Mouse (Mus musculus) embryonic facial prominence, embryonic 11.5 days (tissue): ENCODE measurements around the gene Notch1. TPM values are rescaled to one million over a fixed set of nuclear protein-coding genes. Genes with fewer than 3 reads are reported as not detected.

Source experiments
- ATAC-seq: fragments of 200-750 bp; cut with Nextera tagmentation; replicated peaks from 2 replicates; pipeline ENCODE4 v1.8.0; 2017; ENCODE audit warnings: low read depth; ENCODE audit not compliant: insufficient number of reproducible peaks, low FRiP score, low TSS enrichment
- DNase-seq: peaks from one replicate; pipeline ENCODE4 v3.0.0-alpha.2; 2015; ENCODE audit warnings: low spot score
- H3K27ac ChIP-seq: fragments of 300-500 bp; sonication (generic); replicated peaks from 2 replicates; pipeline ENCODE4 v1.5.1; 2014; ENCODE audit warnings: mild to moderate bottlenecking, low read depth, low read length, control low read depth
- H3K27me3 ChIP-seq: fragments of 300-500 bp; sonication (generic); 2 replicates; pipeline ENCODE4 v1.6.1; 2014; ENCODE audit warnings: mild to moderate bottlenecking, low read length, moderate library complexity, mixed read lengths; ENCODE audit not compliant: control insufficient read depth, insufficient read depth
- H3K36me3 ChIP-seq: fragments of 300-500 bp; sonication (generic); replicated peaks from 2 replicates; pipeline ENCODE4 v1.6.1; 2014; ENCODE audit warnings: low read depth, mild to moderate bottlenecking, low read length, moderate library complexity, mixed read lengths; ENCODE audit not compliant: control insufficient read depth, insufficient read depth
- H3K4me1 ChIP-seq: fragments of 300-500 bp; sonication (generic); 2 replicates; pipeline ENCODE4 v1.6.1; 2014; ENCODE audit warnings: low read length, mixed read lengths; ENCODE audit not compliant: control insufficient read depth, insufficient read depth
- H3K4me2 ChIP-seq: fragments of 300-500 bp; sonication (generic); 2 replicates; pipeline ENCODE4 v1.6.1; 2014; ENCODE audit warnings: low read depth, mild to moderate bottlenecking, control low read depth, low read length, moderate library complexity
- H3K4me3 ChIP-seq: fragments of 300-500 bp; sonication (generic); 2 replicates; pipeline ENCODE4 v1.5.1; 2014; ENCODE audit warnings: low read depth, low read length, control low read depth
- H3K9ac ChIP-seq: fragments of 300-500 bp; sonication (generic); replicated peaks from 2 replicates; pipeline ENCODE4 v1.6.1; 2014; ENCODE audit warnings: mild to moderate bottlenecking, control low read depth, low read length
- H3K9me3 ChIP-seq: fragments of 300-500 bp; sonication (generic); replicated peaks from 2 replicates; pipeline ENCODE4 v1.6.1; 2016; ENCODE audit warnings: mild to moderate bottlenecking, low read length, inconsistent platforms, mixed read lengths; ENCODE audit not compliant: control insufficient read depth
- WGBS: fragments of 180-500 bp; shearing (Covaris S2); extraction: QIAGEN DNeasy Blood & Tissue Kit; methylation state at CpG from one replicate; pipeline ENCODE4 v1.1.7; 2014; 5-methylcytosine and 5-hydroxymethylcytosine counted together
- polyA plus RNA-seq: library from polyadenylated mRNA; unstranded; fragments of >200 nt; fragmentation: Nextera tagmentation; extraction: Ambion mirVana; gene quantifications from 2 replicates; pipeline ENCODE4 v1.2.1, GENCODE M21; 2014

Notch1 gene
- polyA plus RNA-seq, 1 experiment from 2014 or later, result 17.2 TPM

- Histone ChIP-seq H3K9me3 (no peaks in the 10 kb centered on the region), H3K27me3 (no peaks in the 10 kb centered on the region), H3K4me1 (peaks cover 37% of the 10 kb centered on the region), H3K4me3 (no peak overlapping the region), H3K9ac (no peak overlapping the region), H3K4me2 (no peak overlapping the region), H3K27ac (no peak overlapping the region), H3K36me3 (no peaks in the 10 kb centered on the region)
- WGBS, result 88% methylated on average over 3 of the region's 3 CpGs
- DNase-seq (no peak), ATAC-seq (no peak)
Measured at GRCm38 (mm10) chr2:26496451-26496850, 20.0 kb downstream of the Notch1 start.

- DNase-seq (no peak), ATAC-seq (no peak)
- 94% methylated on average over 2 of the region's 2 CpGs for WGBS
- Histone ChIP-seq H3K27me3 (no peaks in the 10 kb centered on the region), H3K4me2 (no peak overlapping the region), H3K4me3 (no peak overlapping the region), H3K27ac (no peak overlapping the region), H3K9me3 (no peaks in the 10 kb centered on the region), H3K4me1 (peaks cover 38% of the 10 kb centered on the region), H3K9ac (no peak overlapping the region), H3K36me3 (no peaks in the 10 kb centered on the region)
Measured at GRCm38 (mm10) chr2:26495701-26496100, 20.8 kb downstream of the Notch1 start.

GRCm38 (mm10) chr2:26494991-26495390 is 21.5 kb downstream of the Notch1 start:
- H3K36me3 ChIP-seq, result no peaks in the 10 kb centered on the region
- no peak overlapping the region for H3K9ac ChIP-seq
- WGBS, result 63% methylated on average over 5 of the region's 5 CpGs
- H3K27me3 ChIP-seq, result no peaks in the 10 kb centered on the region
- H3K9me3 ChIP-seq, result no peaks in the 10 kb centered on the region
- no peak overlapping the region for H3K4me3 ChIP-seq
- no peak for ATAC-seq
- no peak for DNase-seq
- peaks cover 40% of the 10 kb centered on the region for H3K4me1 ChIP-seq
- no peak overlapping the region for H3K4me2 ChIP-seq
- peak overlapping the region; percentile 67 for H3K27ac ChIP-seq

GRCm38 (mm10) chr2:26494396-26494795 is 22.1 kb downstream of the Notch1 start:
- Histone ChIP-seq H3K4me3 (no peak overlapping the region), H3K4me2 (peak overlapping the region; percentile 0; the same call in 1 of the 2 replicates), H3K9ac (no peak overlapping the region), H3K9me3 (no peaks in the 10 kb centered on the region), H3K4me1 (peaks cover 37% of the 10 kb centered on the region), H3K27me3 (no peaks in the 10 kb centered on the region), H3K36me3 (no peaks in the 10 kb centered on the region), H3K27ac (peak overlapping the region; percentile 76)
- 23% methylated on average over 7 of the region's 7 CpGs for WGBS
- ATAC-seq, result 0 out of 2 replicates have a peak, but pooled peaks have one; percentile 15
- DNase-seq, result peak; percentile 87

GRCm38 (mm10) chr2:26493021-26493781 is 23.3 kb downstream of the Notch1 start:
- 0 out of 2 replicates have a peak, but pooled peaks have one; percentile 20 for ATAC-seq
- Histone ChIP-seq H3K27ac (peak overlapping the region; percentile 76), H3K27me3 (no peaks in the 10 kb centered on the region), H3K9ac (peak overlapping the region; percentile 0), H3K4me2 (no peak overlapping the region), H3K36me3 (no peaks in the 10 kb centered on the region), H3K9me3 (no peaks in the 10 kb centered on the region), H3K4me1 (peaks cover 43% of the 10 kb centered on the region), H3K4me3 (no peak overlapping the region)
- DNase-seq, result peak; percentile 66
- WGBS, result 18% methylated on average over 9 of the region's 9 CpGs

GRCm38 (mm10) chr2:26490760-26491301 is 25.6 kb downstream of the Notch1 start:
- ATAC-seq, result no peak
- Histone ChIP-seq H3K4me2 (no peak overlapping the region), H3K27ac (peak overlapping the region; percentile 38), H3K9ac (peak overlapping the region; percentile 22), H3K27me3 (no peaks in the 10 kb centered on the region), H3K9me3 (no peaks in the 10 kb centered on the region), H3K4me3 (no peak overlapping the region), H3K4me1 (peaks cover 53% of the 10 kb centered on the region), H3K36me3 (no peaks in the 10 kb centered on the region)
- DNase-seq, result no peak
- WGBS, result 29% methylated on average over 4 of the region's 4 CpGs

- Histone ChIP-seq H3K4me1 (peaks cover 39% of the 10 kb centered on the region), H3K4me2 (no peak overlapping the region), H3K4me3 (no peak overlapping the region), H3K27ac (peak overlapping the region; percentile 77), H3K27me3 (no peaks in the 10 kb centered on the region), H3K36me3 (peaks cover 2% of the 10 kb centered on the region; the same call in 1 of the 2 replicates), H3K9ac (peak overlapping the region; percentile 13; the same call in 1 of the 2 replicates), H3K9me3 (no peaks in the 10 kb centered on the region)
- peak; percentile 56 for DNase-seq
- ATAC-seq, result no peak
- 44% methylated on average over 9 of the region's 9 CpGs for WGBS
Measured at GRCm38 (mm10) chr2:26488535-26489135, 27.8 kb downstream of the Notch1 start.
